Mouse (Mus musculus) liver, embryonic 14.5 days (tissue): ENCODE measurements around the gene 4933407L21Rik. TPM values are rescaled to one million over a fixed set of nuclear protein-coding genes. Genes with fewer than 3 reads are reported as not detected.
A peak's percentile ranks its signal among the peaks of the same experiment; 100 is the strongest.

ENCODE experiments used
- ATAC-seq: fragments of 200-750 bp; cut with Nextera tagmentation; 2 replicates; pipeline ENCODE4 v1.8.0; 2017; ENCODE audit warnings: moderate number of reproducible peaks, mild to moderate bottlenecking, moderate library complexity; ENCODE audit not compliant: insufficient read depth
- DNase-seq, 3 experiments: peaks; one replicate each; pipeline ENCODE4 v3.0.0-alpha.2; 2012 to 2013; ENCODE audit warnings: low read depth in 3 of 3, low spot score in 3 of 3
- H3K27ac ChIP-seq: fragments of 300-500 bp; sonication (generic); 2 replicates; pipeline ENCODE4 v1.5.1; 2014; ENCODE audit warnings: moderate library complexity, mild to moderate bottlenecking, control low read depth, inconsistent platforms
- H3K27me3 ChIP-seq: fragments of 300-500 bp; sonication (generic); 2 replicates; pipeline ENCODE4 v1.6.1; 2014; ENCODE audit warnings: mild to moderate bottlenecking, low read length, moderate library complexity; ENCODE audit not compliant: control insufficient read depth, insufficient read depth
- H3K36me3 ChIP-seq: fragments of 300-500 bp; sonication (generic); replicated peaks from 2 replicates; pipeline ENCODE4 v1.6.1; 2014; ENCODE audit warnings: low read depth; ENCODE audit not compliant: control insufficient read depth, insufficient read depth
- H3K4me1 ChIP-seq, 2 experiments: fragments of 200-500 bp in 1 of 2; fragments of 300-500 bp in 1 of 2; sonication (generic) in 1 of 2; replicated peaks; 2 replicates each; pipeline ENCODE4 v1.6.1; 2012 to 2014; ENCODE audit warnings: antibody characterized with exemption in 1 of 2, inconsistent platforms in 1 of 2, low read length in 1 of 2; ENCODE audit not compliant: control insufficient read depth in 2 of 2, insufficient read depth in 2 of 2
- H3K4me2 ChIP-seq: fragments of 300-500 bp; sonication (generic); 2 replicates; pipeline ENCODE4 v1.6.1; 2014; ENCODE audit warnings: low read depth, mild to moderate bottlenecking, control low read depth, moderate library complexity
- H3K4me3 ChIP-seq, 2 experiments: fragments of 200-500 bp in 1 of 2; fragments of 300-500 bp in 1 of 2; sonication (generic) in 1 of 2; 2 replicates each; pipeline ENCODE4 v1.5.1; 2012 to 2014; ENCODE audit warnings: low read depth in 2 of 2, low read length in 2 of 2, mild to moderate bottlenecking in 2 of 2, control low read depth in 1 of 2, inconsistent platforms in 1 of 2, moderate library complexity in 1 of 2; ENCODE audit not compliant: insufficient read depth in 1 of 2
- H3K9ac ChIP-seq: fragments of 300-500 bp; sonication (generic); replicated peaks from 2 replicates; pipeline ENCODE4 v1.6.1; 2014; ENCODE audit warnings: mild to moderate bottlenecking, control low read depth, moderate library complexity
- H3K9me3 ChIP-seq: fragments of 300-500 bp; sonication (generic); 2 replicates; pipeline ENCODE4 v1.6.1; 2016; ENCODE audit warnings: low read length, mixed read lengths; ENCODE audit not compliant: control insufficient read depth
- CTCF ChIP-seq: IDR thresholded peaks from 2 replicates; pipeline ENCODE4 v1.5.1; 2016; ENCODE audit warnings: antibody characterized with exemption, low read depth, control low read depth
- EP300 ChIP-seq: IDR thresholded peaks from 2 replicates; pipeline ENCODE4 v1.6.1; 2016; ENCODE audit warnings: antibody characterized with exemption, low read depth
- WGBS: fragments of 180-500 bp; shearing (Covaris S2); extraction: QIAGEN DNeasy Blood & Tissue Kit; methylation state at CpG from one replicate; pipeline ENCODE4 v1.1.7; 2014; ENCODE audit not compliant: insufficient replicate concordance; 5-methylcytosine and 5-hydroxymethylcytosine counted together
- polyA plus RNA-seq, 2 experiments: library from polyadenylated mRNA; depleted of rRNA in 1 of 2; stranded (reverse) in 1 of 2; unstranded in 1 of 2; fragments of >200 nt; fragmentation: Nextera tagmentation in 1 of 2; extraction: Ambion mirVana in 1 of 2; gene quantifications; 2 replicates each; pipeline versions ENCODE4 v1.2.1 to v1.2.3; 2012 to 2014

The 4933407L21Rik gene
- polyA plus RNA-seq, 2 experiments = 0.08 TPM; not detected in 1

- Histone ChIP-seq H3K27me3 (no peaks in the 10 kb centered on the region), H3K4me2 (no peak overlapping the region), H3K36me3 (no peaks in the 10 kb centered on the region), H3K9me3 (no peaks in the 10 kb centered on the region), H3K27ac (no peak overlapping the region), H3K4me3 (no peak overlapping the region), H3K4me1 (peaks cover 0 to 12% of the 10 kb centered on the region in 2 experiments; a peak in 2 of 4 replicates), H3K9ac (no peak overlapping the region)
- TF ChIP-seq EP300 = no peak
- no peak for TF ChIP-seq CTCF
- no peak for DNase-seq
- ATAC-seq = no peak
- 24% methylated on average over 7 of the region's 7 CpGs for WGBS
Observed at GRCm38 (mm10) chr1:85919621-85920020, 8.7 kb upstream of the 4933407L21Rik start.

- no peak overlapping the region for H3K4me2 ChIP-seq
- H3K4me3 ChIP-seq = no peak overlapping the region
- no peak overlapping the region for H3K27ac ChIP-seq
- H3K36me3 ChIP-seq = no peaks in the 10 kb centered on the region
- peaks cover 0 to 15% of the 10 kb centered on the region in 2 experiments; a peak in 2 of 4 replicates for H3K4me1 ChIP-seq
- H3K9me3 ChIP-seq = no peaks in the 10 kb centered on the region
- no peak overlapping the region for H3K9ac ChIP-seq
- no peak for DNase-seq
- no peak for ATAC-seq
- no peaks in the 10 kb centered on the region for H3K27me3 ChIP-seq
- 75% methylated on average over 7 of the region's 7 CpGs for WGBS
- TF ChIP-seq CTCF = no peak
- no peak for TF ChIP-seq EP300
Observed at GRCm38 (mm10) chr1:85921725-85922124, 6.6 kb upstream of the 4933407L21Rik start.

- Histone ChIP-seq H3K36me3 (no peaks in the 10 kb centered on the region), H3K4me2 (no peak overlapping the region), H3K27ac (no peak overlapping the region), H3K9me3 (no peaks in the 10 kb centered on the region), H3K4me3 (no peak overlapping the region), H3K4me1 (peaks cover 0 to 15% of the 10 kb centered on the region in 2 experiments; a peak in 2 of 4 replicates), H3K9ac (no peak overlapping the region), H3K27me3 (no peaks in the 10 kb centered on the region)
- TF ChIP-seq CTCF (no peak), EP300 (no peak)
- DNase-seq (no peak), ATAC-seq (no peak)
- 62% methylated on average over 7 of the region's 7 CpGs for WGBS
Observed at GRCm38 (mm10) chr1:85922127-85922864, 6.0 kb upstream of the 4933407L21Rik start.

GRCm38 (mm10) chr1:85922865-85923211 lies 5.4 kb upstream of the 4933407L21Rik start:
- 59% methylated on average over 5 of the region's 5 CpGs for WGBS
- no peak overlapping the region for H3K27ac ChIP-seq
- H3K36me3 ChIP-seq = no peaks in the 10 kb centered on the region
- no peaks in the 10 kb centered on the region for H3K9me3 ChIP-seq
- TF ChIP-seq EP300 = no peak
- TF ChIP-seq CTCF = no peak
- peaks cover 0 to 15% of the 10 kb centered on the region in 2 experiments; a peak in 2 of 4 replicates for H3K4me1 ChIP-seq
- peak; percentile 52 for ATAC-seq
- H3K4me3 ChIP-seq = no peak overlapping the region
- H3K4me2 ChIP-seq = no peak overlapping the region
- DNase-seq = no peak
- H3K9ac ChIP-seq = no peak overlapping the region
- no peaks in the 10 kb centered on the region for H3K27me3 ChIP-seq

GRCm38 (mm10) chr1:85925183-85925582 lies 3.1 kb upstream of the 4933407L21Rik start:
- Histone ChIP-seq H3K27me3 (no peaks in the 10 kb centered on the region), H3K4me1 (peaks cover 0 to 15% of the 10 kb centered on the region in 2 experiments; a peak in 2 of 4 replicates), H3K4me3 (no peak overlapping the region), H3K9ac (no peak overlapping the region), H3K4me2 (no peak overlapping the region), H3K27ac (no peak overlapping the region), H3K9me3 (no peaks in the 10 kb centered on the region), H3K36me3 (no peaks in the 10 kb centered on the region)
- TF ChIP-seq EP300 = no peak
- no peak for TF ChIP-seq CTCF
- DNase-seq (peak in 1 of 3 experiments; percentile 12), ATAC-seq (peak; percentile 55)
- 52% methylated on average over 5 of the region's 5 CpGs for WGBS
